Mouse (Mus musculus): Measurements from ENCODE around the gene Arl5b. TPM values are rescaled to one million over a fixed set of nuclear protein-coding genes. Genes with fewer than 3 reads are reported as not detected.
A peak's percentile ranks its signal among the peaks of the same experiment; 100 is the strongest.

Gene Arl5b
- 6.8 and 14.2 TPM in 2 replicates for polyA plus RNA-seq (2011; ENCODE audit: insufficient read depth, insufficient read length, low replicate concordance, missing spikeins)

GRCm38 (mm10) chr2:15049117-15049873, at the start of gene Arl5b:
Gene Arl5b, plus strand, starts transcription at chr2:15049395.
- WGBS, result 6% methylated on average over 20 of the region's 20 CpGs
- H3K4me1 ChIP-seq (ENCODE audit: control insufficient read depth, insufficient read depth, low read length), result no peaks in the 10 kb centered on the region
- peak within 1 kb of the TSS; percentile 7; the same call in 1 of the 2 replicates for H3K27ac ChIP-seq (ENCODE audit: control insufficient read depth, insufficient read depth, low read depth, low read length, poor library complexity)
- H3K4me3 ChIP-seq (replicated peaks; ENCODE audit: control insufficient read depth, low read depth, low read length), result peak within 1 kb of the TSS; percentile 78
- TF ChIP-seq CTCF (IDR thresholded peaks at IDR 0.05; ENCODE audit: control insufficient read depth, insufficient read depth, low read length), result no peak
- TF ChIP-seq POLR2A (IDR thresholded peaks at IDR 0.05; ENCODE audit: borderline replicate concordance, control insufficient read depth, low read depth, low read length), result no peak

- Histone ChIP-seq H3K4me1 (ENCODE audit: control insufficient read depth, insufficient read depth, low read length) (no peaks in the 10 kb centered on the region), H3K4me3 (replicated peaks; ENCODE audit: control insufficient read depth, low read depth, low read length) (no peak overlapping the region), H3K27ac (ENCODE audit: control insufficient read depth, insufficient read depth, low read depth, low read length, poor library complexity) (no peak overlapping the region)
- WGBS, result 85% methylated on average over 3 of the region's 3 CpGs
- TF ChIP-seq POLR2A (IDR thresholded peaks at IDR 0.05; ENCODE audit: borderline replicate concordance, control insufficient read depth, low read depth, low read length) (no peak), CTCF (IDR thresholded peaks at IDR 0.05; ENCODE audit: control insufficient read depth, insufficient read depth, low read length) (no peak)
Observed at GRCm38 (mm10) chr2:15007531-15007930, 41.7 kb upstream of the Arl5b start.

GRCm38 (mm10) chr2:15008072-15008471, 41.1 kb upstream of the Arl5b start:
- TF ChIP-seq CTCF (IDR thresholded peaks at IDR 0.05; ENCODE audit: control insufficient read depth, insufficient read depth, low read length) (no peak), POLR2A (IDR thresholded peaks at IDR 0.05; ENCODE audit: borderline replicate concordance, control insufficient read depth, low read depth, low read length) (no peak)
- H3K27ac ChIP-seq (ENCODE audit: control insufficient read depth, insufficient read depth, low read depth, low read length, poor library complexity), result no peak overlapping the region
- WGBS, result 93% methylated on average over 1 of the region's 1 CpGs
- H3K4me1 ChIP-seq (ENCODE audit: control insufficient read depth, insufficient read depth, low read length), result no peaks in the 10 kb centered on the region
- no peak overlapping the region for H3K4me3 ChIP-seq (replicated peaks; ENCODE audit: control insufficient read depth, low read depth, low read length)

GRCm38 (mm10) chr2:15026817-15027216, 22.4 kb upstream of the Arl5b start:
- Histone ChIP-seq H3K4me1 (ENCODE audit: control insufficient read depth, insufficient read depth, low read length) (no peaks in the 10 kb centered on the region), H3K27ac (ENCODE audit: control insufficient read depth, insufficient read depth, low read depth, low read length, poor library complexity) (no peak overlapping the region), H3K4me3 (replicated peaks; ENCODE audit: control insufficient read depth, low read depth, low read length) (no peak overlapping the region)
- 94% methylated on average over 3 of the region's 3 CpGs for WGBS
- TF ChIP-seq POLR2A (IDR thresholded peaks at IDR 0.05; ENCODE audit: borderline replicate concordance, control insufficient read depth, low read depth, low read length), result no peak
- TF ChIP-seq CTCF (IDR thresholded peaks at IDR 0.05; ENCODE audit: control insufficient read depth, insufficient read depth, low read length), result no peak

GRCm38 (mm10) chr2:15027816-15028215, 21.4 kb upstream of the Arl5b start:
- no peak for TF ChIP-seq POLR2A (IDR thresholded peaks at IDR 0.05; ENCODE audit: borderline replicate concordance, control insufficient read depth, low read depth, low read length)
- no peaks in the 10 kb centered on the region for H3K4me1 ChIP-seq (ENCODE audit: control insufficient read depth, insufficient read depth, low read length)
- no peak overlapping the region for H3K4me3 ChIP-seq (replicated peaks; ENCODE audit: control insufficient read depth, low read depth, low read length)
- 87% methylated on average over 1 of the region's 1 CpGs for WGBS
- no peak overlapping the region for H3K27ac ChIP-seq (ENCODE audit: control insufficient read depth, insufficient read depth, low read depth, low read length, poor library complexity)

- TF ChIP-seq POLR2A (IDR thresholded peaks at IDR 0.05; ENCODE audit: borderline replicate concordance, control insufficient read depth, low read depth, low read length) (no peak), CTCF (IDR thresholded peaks at IDR 0.05; ENCODE audit: control insufficient read depth, insufficient read depth, low read length) (no peak)
- no peak overlapping the region for H3K27ac ChIP-seq (ENCODE audit: control insufficient read depth, insufficient read depth, low read depth, low read length, poor library complexity)
- H3K4me1 ChIP-seq (ENCODE audit: control insufficient read depth, insufficient read depth, low read length), result no peaks in the 10 kb centered on the region
- no peak overlapping the region for H3K4me3 ChIP-seq (replicated peaks; ENCODE audit: control insufficient read depth, low read depth, low read length)
- 75% methylated on average over 6 of the region's 6 CpGs for WGBS
Observed at GRCm38 (mm10) chr2:15038705-15039104, 10.5 kb upstream of the Arl5b start.

GRCm38 (mm10) chr2:15040326-15040725, 8.9 kb upstream of the Arl5b start:
- no peaks in the 10 kb centered on the region for H3K4me1 ChIP-seq (ENCODE audit: control insufficient read depth, insufficient read depth, low read length)
- no peak overlapping the region for H3K4me3 ChIP-seq (replicated peaks; ENCODE audit: control insufficient read depth, low read depth, low read length)
- WGBS, result 65% methylated on average over 5 of the region's 5 CpGs
- no peak overlapping the region for H3K27ac ChIP-seq (ENCODE audit: control insufficient read depth, insufficient read depth, low read depth, low read length, poor library complexity)
- TF ChIP-seq CTCF (IDR thresholded peaks at IDR 0.05; ENCODE audit: control insufficient read depth, insufficient read depth, low read length) (peak; percentile 18; the same call in 1 of the 2 replicates), POLR2A (IDR thresholded peaks at IDR 0.05; ENCODE audit: borderline replicate concordance, control insufficient read depth, low read depth, low read length) (no peak)

GRCm38 (mm10) chr2:15054496-15054895, 5.3 kb downstream of the Arl5b start:
- Histone ChIP-seq H3K4me3 (replicated peaks; ENCODE audit: control insufficient read depth, low read depth, low read length) (peak overlapping the region; percentile 97), H3K4me1 (ENCODE audit: control insufficient read depth, insufficient read depth, low read length) (no peaks in the 10 kb centered on the region), H3K27ac (ENCODE audit: control insufficient read depth, insufficient read depth, low read depth, low read length, poor library complexity) (peak overlapping the region; percentile 92)
- TF ChIP-seq POLR2A (IDR thresholded peaks at IDR 0.05; ENCODE audit: borderline replicate concordance, control insufficient read depth, low read depth, low read length) (no peak), CTCF (IDR thresholded peaks at IDR 0.05; ENCODE audit: control insufficient read depth, insufficient read depth, low read length) (no peak)
- WGBS, result 48% methylated on average over 10 of the region's 10 CpGs
